Mouse (Mus musculus) embryonic facial prominence, embryonic 11.5 days (tissue): ENCODE data around the gene Pced1b. TPM values are rescaled to one million over a fixed set of nuclear protein-coding genes. Genes with fewer than 3 reads are reported as not detected.

ENCODE experiments used
- polyA plus RNA-seq: library from polyadenylated mRNA; unstranded; fragments of >200 nt; fragmentation: Nextera tagmentation; extraction: Ambion mirVana; gene quantifications from 2 replicates; pipeline ENCODE4 v1.2.1, GENCODE M21; 2014

Pced1b gene
- polyA plus RNA-seq, 1 experiment from 2014 or later: 4.3 TPM

Other genes with a start within 250 kb of the Pced1b start
- 61.2 and 71.1 TPM in 2 replicates for gene Slc38a4, start 191.2 kb upstream of the Pced1b start, polyA plus RNA-seq
- 5.9 TPM in 2 replicates for gene Amigo2, start 180 bp downstream of the Pced1b start, polyA plus RNA-seq